Comparison of ENCODE assay signal across 8 mouse cellular contexts in genomic region chr13:95524674-95525491, GRCm38 (mm10). TPM values are rescaled to one million over a fixed set of nuclear protein-coding genes. Genes with fewer than 3 reads are reported as not detected.
DNase-seq lines count a peak whose midpoint lies in the region; ATAC-seq lines count a peak whose summit lies in the region.

Gene F2rl1 (minus strand): TSS chr13:95525227.

- H3K36me3 ChIP-seq in heart, embryonic 16.5 days (ENCODE audit: control insufficient read depth, insufficient read depth): no peaks in the 10 kb centered on the region
- H3K36me3 ChIP-seq in macrophage (ENCODE audit: inconsistent target): no peaks in the 10 kb centered on the region
- no peaks in the 10 kb centered on the region for H3K36me3 ChIP-seq in splenic B cell, adult 2 months (ENCODE audit: control insufficient read depth, insufficient read depth, low read length, poor library complexity, severe bottlenecking)

- ATAC-seq in heart, embryonic 16.5 days (replicated peaks; ENCODE audit: extremely low read depth, insufficient read depth, low FRiP score): peak; percentile 70

- intact Hi-C loops in gastrocnemius, postnatal 14 days (cut with DNase I; ENCODE audit: low total_unique reads): no loop called here

- no peaks in the 10 kb centered on the region for H3K9me3 ChIP-seq in heart, embryonic 16.5 days (replicated peaks; ENCODE audit: control insufficient read depth, low read length)

- H3K4me3 ChIP-seq in heart, embryonic 16.5 days (ENCODE audit: low read length): peak within 1 kb of the TSS; percentile 66
- H3K4me3 ChIP-seq in macrophage (ENCODE audit: inconsistent target): peak within 1 kb of the TSS; percentile 15; the same call in 1 of the 2 replicates

- DNase-seq in gastrocnemius, postnatal 10 days: peak; percentile 28
- DNase-seq in gastrocnemius, postnatal 14 days: no peak
- DNase-seq in embryo, embryonic 11 days: peak; percentile 58
- peak; percentile 94 for DNase-seq in kidney, postnatal 14 days
- peak; percentile 65 for DNase-seq in splenic B cell, adult 2 months (ENCODE audit: low read depth, low spot score)
- DNase-seq in right cerebral cortex, postnatal 36 days (ENCODE audit: low spot score in 2 of 2): no peak

- no peak within 1 kb of the TSS for H3K27ac ChIP-seq in heart, embryonic 16.5 days (ENCODE audit: low read length)
- H3K27ac ChIP-seq in macrophage: no peak within 1 kb of the TSS

- H3K27me3 ChIP-seq in heart, embryonic 16.5 days (ENCODE audit: control insufficient read depth, insufficient read depth, low read length): peaks cover 10% of the 10 kb centered on the region; the same call in 1 of the 2 replicates
- H3K27me3 ChIP-seq in splenic B cell, adult 2 months (ENCODE audit: control insufficient read depth, insufficient read depth, low read length, poor library complexity, severe bottlenecking): no peaks in the 10 kb centered on the region

- peak within 1 kb of the TSS; percentile 68 for H3K9ac ChIP-seq in heart, embryonic 16.5 days (ENCODE audit: low read length)

- peak within 1 kb of the TSS; percentile 98 for H3K4me2 ChIP-seq in heart, embryonic 16.5 days (ENCODE audit: low read depth, low read length)

- H3K4me1 ChIP-seq in heart, embryonic 16.5 days (ENCODE audit: control insufficient read depth, insufficient read depth, low read length): peaks cover 11% of the 10 kb centered on the region

- no peaks in the 10 kb centered on the region for H3K79me2 ChIP-seq in macrophage (ENCODE audit: inconsistent target)

- WGBS in heart, embryonic 16.5 days: 1% methylated on average over 54 of the region's 54 CpGs
- 5% methylated on average over 54 of the region's 54 CpGs for WGBS in macrophage (ENCODE audit: missing documents)

RNA-seq across cellular contexts. Expression of gene F2rl1, which starts in this region (rescaled TPM):
- total RNA-seq in gastrocnemius, postnatal 10 days (2021): under 1 TPM; 0.45 TPM
- total RNA-seq in gastrocnemius, postnatal 14 days (2021): under 1 TPM; 0.44 to 0.57 TPM
- 1.3 and 1.5 TPM in 2 replicates for polyA plus RNA-seq in heart, embryonic 16.5 days (2015; fragmentation: Nextera tagmentation; extraction: Ambion mirVana)
- not detected for total RNA-seq in macrophage (2018; cell fraction: chromatin; rRNA removed)
- total RNA-seq in macrophage (2018; cell fraction: cytosol; rRNA removed): under 1 TPM in 1 of 26 experiments, not detected in 25; 0.05 TPM
- total RNA-seq in macrophage (2018; cell fraction: nucleus; rRNA removed): under 1 TPM in 1 of 26 experiments, not detected in 25; 0.12 TPM
- polyA plus RNA-seq in macrophage (2018): not detected in 3 replicates

Comparison
In these comparisons a context has a peak if more than half of its experiments do, and no peak if none do; other contexts are left out.
1. Peak in DNase-seq in gastrocnemius, postnatal 10 days; RNA of the gene not detected or under 1 TPM.
2. DNase-seq: peak in embryo, embryonic 11 days (single experiment), kidney, postnatal 14 days (single experiment) and splenic B cell, adult 2 months (single experiment); none in gastrocnemius, postnatal 14 days (single experiment) and right cerebral cortex, postnatal 36 days (0 of 2).